Mouse (Mus musculus) G1E-ER4 (cell line): Measurements from ENCODE around the gene Sptan1. TPM values are rescaled to one million over a fixed set of nuclear protein-coding genes. Genes with fewer than 3 reads are reported as not detected.

Experiments
- GATA1 ChIP-seq: IDR thresholded peaks from one replicate; pipeline ENCODE4 v1.8.0; 2012; ENCODE audit warnings: low read length, inconsistent platforms
- polyA plus RNA-seq: library from polyadenylated mRNA; stranded (reverse); fragments of >175 nt; gene quantifications from 2 replicates; pipeline ENCODE4 v1.2.3, GENCODE M21; 2012

Sptan1 gene
- polyA plus RNA-seq, 1 experiment: 4.7 TPM

DNA sequence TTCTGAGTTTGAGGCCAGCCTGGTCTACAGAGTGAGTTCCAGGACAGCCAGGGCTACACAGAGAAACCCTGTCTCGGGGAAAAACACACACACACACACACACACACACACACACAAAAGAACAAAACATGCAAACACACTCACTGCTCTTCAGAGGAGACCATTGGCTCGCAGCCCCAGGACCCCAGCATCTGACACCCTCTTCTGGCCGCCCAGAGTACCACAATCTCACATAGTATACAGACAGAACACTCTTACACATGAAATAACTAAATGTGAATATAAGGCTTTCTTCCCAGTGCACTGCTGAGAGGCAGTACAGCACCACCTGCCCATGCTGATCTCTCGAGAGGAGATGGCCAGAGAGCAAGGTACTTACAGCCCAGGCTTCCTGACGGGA, 79.2 kb downstream of the Sptan1 start:
- TF ChIP-seq GATA1: no peak

DNA sequence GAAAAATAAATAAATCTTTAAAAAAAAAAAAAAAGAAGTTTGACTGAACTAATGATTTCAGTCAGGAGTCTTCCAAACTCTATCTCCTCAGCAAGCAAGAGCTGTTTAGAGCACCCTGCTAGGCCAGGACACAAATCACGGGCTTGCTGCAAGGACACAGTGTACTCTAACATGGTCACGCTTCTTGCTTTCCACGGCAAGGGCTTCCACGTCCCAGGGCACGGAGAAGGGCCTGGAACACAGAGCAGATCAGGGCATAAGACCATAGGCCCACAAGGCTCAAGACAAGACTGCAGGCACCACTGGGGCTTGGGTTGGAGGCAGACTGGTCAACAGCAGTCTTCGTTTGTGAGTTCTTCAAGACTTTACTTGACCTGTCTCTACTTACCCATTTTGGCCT, 81.8 kb downstream of the Sptan1 start:
- no peak for TF ChIP-seq GATA1

DNA sequence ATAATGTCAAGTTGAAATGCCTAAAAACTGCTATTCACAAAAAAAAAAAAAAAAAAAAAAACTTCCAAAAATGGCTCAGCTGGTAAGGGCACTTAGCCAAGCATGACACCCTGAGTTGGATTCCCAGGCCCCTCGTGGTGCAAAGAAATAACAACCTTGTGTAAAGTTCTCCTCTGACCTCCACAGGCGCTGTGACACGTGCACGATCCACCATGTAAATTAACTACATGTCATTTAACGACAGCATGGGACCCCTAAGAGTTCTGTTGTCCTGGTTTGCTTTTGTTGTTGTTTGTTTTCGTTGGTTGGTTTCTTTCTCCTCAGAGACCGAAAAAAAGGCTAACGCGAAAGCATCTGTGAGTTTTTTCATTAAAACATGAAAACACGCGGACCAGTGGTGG, 82.7 kb downstream of the Sptan1 start:
- no peak for TF ChIP-seq GATA1

DNA sequence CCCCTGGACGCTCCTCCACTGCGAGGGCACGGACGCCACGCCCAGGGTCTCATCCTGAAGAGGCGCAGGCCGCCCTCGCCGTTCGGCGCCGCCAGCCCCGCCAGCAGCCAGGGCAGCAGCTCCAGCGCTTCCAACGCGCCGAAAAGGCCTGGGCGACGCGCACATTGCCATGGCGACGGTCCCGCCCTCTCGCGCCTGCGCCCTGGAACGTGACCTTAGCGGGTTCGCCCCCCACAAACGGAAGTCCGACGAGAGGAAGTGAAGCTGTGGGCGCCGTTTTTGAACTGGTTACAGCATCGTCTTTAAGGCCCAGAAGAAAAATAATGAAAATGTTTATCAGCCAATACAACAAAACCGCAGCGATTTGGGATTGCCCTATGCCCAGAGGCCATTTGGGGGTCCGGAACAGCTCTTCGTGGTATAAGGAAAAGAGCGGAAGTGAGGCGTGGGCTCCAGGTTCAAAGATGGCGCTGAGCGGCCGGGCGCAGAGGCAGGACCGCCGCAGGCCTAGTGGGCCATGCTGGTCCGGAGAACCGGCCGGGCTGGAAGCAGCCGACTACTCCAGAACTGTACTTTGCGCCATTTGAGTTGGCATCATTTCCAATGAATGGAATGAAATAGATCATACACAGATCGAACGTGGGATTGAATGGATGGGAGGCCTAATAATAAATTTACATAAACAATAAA, 83.5 kb downstream of the Sptan1 start, which contains the start of gene Wdr34:
Wdr34 (minus strand) TSS at position 183 of the 690 bp plus-strand sequence.
- TF ChIP-seq GATA1: no peak

DNA sequence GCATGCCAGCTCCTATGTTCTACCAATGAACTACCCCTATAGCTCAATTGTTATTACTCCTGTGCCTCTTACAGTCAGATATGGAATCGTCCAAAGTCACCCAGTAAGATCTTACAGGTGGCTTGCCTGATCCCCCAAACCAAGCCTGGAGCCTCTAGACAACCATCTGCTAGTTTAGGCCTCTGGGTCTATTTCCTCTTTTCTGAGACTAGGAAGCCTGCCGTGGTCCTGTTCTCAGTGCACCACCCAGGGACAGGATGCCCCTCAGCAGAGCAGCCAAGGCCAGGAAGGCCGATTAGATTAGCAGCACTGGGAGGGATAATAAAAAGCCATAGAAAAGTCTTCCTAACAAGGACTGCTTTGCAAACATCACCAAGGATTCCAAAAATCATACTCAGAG, 84.5 kb downstream of the Sptan1 start:
- TF ChIP-seq GATA1: peak; percentile 28

DNA sequence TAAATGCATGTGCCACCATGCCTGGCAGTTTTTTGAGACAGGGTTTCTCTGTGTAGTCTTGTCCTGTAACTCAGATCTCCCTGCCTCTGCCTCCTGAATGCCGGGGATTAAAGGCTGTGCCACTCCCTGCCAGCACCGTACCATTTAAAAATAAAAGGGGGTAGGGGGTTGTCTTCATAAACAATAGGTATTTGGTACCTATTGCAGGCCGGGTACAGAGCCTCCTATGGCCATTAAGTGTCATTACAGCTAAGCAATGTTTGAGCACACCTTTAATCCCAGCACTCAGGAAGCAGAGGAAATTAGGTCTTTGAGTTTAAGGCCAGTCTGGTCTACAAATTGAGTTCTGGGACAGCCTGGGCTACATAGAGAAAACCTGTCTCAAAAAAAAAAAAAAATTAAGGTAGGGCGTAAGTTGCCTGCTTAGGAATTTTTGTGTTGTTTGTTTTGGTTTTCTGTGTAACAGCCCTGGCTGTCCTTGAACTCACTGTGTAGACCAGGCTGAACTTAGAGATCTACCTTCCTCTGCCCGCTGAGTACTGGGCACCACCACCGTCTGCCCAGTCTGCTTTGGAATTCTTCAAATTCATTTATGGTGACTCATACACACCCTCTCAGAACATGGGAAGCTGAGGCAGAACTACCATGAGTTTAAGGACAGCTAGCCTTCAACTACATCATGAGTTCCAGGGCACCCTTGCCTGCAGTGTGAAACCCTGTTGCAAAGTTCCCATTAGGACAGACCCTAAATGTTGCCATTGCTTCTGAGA, 86.8 kb downstream of the Sptan1 start:
- TF ChIP-seq GATA1: no peak

DNA sequence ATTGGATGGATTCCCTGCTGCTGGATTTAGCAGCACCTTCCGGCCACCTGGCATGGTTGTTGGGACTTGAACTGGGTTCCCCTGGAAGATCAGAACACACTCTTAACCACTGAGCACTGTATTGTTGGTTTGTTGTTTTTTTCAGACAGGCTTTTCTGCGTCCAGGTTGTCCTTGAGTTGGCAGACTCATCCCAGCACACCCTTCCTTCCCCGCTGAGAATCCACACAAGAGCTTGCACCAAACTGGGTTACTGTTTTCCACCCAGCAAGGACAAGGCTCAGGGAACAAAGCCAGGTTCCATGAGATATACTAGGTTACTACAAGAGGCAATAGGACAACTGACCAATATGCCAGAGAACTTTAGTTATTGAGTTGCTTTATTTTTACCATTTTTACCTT, 91.4 kb downstream of the Sptan1 start:
- no peak for TF ChIP-seq GATA1

DNA sequence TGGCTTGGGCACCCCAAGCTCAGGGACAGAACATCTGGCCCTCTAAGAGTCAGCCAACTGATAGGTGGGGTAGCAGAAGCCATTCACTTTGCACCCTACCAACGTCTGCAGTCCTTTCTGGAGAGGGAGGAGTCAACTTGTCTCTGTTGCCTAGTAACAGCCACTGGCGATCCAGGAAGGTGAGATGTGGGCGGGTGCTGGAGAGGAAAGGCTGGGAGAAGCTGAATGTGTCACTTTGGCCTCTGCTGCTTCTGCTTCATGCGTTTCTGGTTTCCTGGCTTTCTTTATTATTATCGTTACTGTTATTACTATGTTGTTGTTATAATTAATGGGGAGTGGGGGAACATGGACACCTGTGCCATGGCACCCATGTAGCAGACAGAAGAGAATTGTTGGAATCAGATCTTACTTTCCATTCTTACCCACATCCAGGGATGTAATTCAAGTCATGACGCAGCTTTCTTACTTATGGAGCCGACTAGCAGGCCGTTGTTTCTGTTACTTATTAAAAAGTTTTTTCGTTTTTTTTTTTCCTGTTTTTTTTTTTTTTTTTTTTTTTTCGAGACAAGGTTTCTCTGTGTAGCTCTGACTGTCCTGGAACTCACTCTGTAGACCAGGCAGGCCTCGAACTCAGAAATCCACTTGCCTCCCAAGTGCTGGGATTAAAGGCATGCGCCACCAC, 92.0 kb downstream of the Sptan1 start, which contains the start of gene Set:
Set (plus strand) TSS at position 156 of the 682 bp plus-strand sequence.
- TF ChIP-seq GATA1: no peak

DNA sequence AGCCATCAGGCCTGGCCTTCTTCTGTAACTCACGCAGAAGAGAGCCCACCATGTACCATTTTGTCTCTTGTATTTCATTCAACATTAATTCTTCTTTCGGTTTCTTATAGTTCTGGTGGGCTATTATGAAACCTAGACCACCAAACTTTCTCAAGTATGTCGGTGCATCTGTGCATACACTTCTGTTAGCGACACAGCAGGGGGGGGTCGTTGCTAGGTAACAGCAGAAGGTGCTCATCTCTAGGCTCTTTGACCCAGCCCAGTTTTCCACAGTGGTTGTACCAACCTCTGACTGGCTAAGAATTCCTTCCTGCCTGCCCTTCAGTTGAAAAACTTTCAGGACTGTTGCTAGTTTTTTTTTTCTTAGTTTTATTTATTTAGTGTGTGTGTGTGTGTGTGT, 93.1 kb downstream of the Sptan1 start:
- no peak for TF ChIP-seq GATA1

DNA sequence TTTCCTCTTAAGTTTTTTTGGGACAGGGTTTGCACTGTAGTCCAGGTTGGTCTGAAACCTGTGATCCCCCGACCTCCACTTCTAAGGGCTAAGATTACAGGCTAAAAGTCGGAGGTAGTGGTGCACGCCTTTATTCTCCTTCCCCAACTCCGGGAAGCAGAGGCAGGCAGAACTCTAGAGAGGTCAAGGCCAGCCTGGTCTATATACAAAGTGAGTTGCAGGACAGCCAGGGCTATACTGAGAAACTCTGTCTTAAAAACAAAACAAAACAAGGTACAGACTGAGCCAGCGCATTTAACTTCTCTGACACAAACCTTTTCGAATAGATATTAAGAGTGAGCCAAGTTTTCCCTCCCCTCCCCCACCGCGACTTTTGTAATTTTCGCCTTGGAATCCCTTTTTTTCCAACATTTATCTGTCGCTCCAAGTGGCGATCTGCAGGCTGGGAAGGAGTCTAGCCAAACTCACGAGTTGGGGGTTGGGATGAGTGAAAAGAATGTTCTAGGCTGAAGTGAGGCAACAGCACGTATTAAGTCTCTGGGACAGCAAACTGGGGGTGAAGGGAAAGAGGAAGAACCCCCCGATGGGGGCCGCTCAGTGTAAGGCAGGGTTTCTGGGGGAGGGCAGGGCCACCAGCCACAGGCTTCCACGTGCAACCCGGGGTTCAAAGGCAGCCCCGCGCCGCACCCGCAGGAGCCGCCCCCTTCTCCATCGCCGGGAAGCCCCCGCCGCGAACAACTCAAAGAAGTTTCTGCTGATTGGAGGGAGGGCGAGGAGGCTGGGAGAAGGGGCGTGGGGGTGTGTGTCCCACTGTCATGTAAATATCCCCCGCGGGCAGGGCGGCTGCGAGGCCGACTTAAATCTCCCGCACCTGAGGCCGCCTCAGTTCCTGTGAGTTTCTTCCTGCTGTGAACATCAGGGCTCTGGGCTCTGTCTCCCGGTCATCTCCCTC, 96.1 kb downstream of the Sptan1 start:
- TF ChIP-seq GATA1: no peak

DNA sequence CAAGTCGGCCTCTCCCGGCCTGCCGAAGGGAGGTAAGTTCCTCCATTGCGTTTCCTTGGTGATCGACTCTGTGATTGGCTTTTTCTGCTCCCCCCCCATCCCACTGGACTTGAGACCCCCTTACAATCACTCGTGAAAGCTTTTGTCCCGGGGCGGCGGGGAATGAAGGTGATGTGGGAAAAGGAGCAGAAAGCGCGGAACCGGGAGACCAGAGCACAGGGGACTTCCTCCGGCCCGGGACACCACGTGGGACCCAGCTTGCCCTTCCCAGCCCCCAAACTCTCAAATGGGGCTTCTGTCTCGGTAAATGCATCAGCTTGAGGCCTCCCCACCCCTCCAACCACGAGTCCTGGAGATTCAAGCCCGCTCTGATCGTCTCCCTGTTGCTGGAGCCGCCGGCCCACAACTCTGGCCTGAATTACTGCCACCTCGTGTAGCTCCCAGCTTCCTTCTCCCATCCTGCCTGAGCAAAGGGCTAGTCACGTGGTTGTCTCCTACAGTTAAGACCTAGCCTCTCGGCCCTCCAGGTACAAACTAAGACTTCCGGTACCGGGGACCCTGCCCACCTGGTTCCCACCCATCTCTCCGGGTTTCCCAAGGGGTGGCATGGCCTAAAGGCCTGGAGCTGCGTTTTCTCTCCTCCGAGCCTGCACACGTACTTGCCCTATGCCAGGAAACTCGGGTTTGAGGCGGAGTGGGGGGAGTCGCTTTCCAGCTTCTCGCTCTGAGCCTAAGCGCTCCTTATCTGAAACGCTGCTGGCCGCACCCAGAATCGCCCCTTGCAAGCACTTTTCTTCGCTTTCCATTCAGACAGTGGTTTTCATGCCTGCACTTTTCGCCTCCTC, 97.1 kb downstream of the Sptan1 start:
- TF ChIP-seq GATA1: no peak

DNA sequence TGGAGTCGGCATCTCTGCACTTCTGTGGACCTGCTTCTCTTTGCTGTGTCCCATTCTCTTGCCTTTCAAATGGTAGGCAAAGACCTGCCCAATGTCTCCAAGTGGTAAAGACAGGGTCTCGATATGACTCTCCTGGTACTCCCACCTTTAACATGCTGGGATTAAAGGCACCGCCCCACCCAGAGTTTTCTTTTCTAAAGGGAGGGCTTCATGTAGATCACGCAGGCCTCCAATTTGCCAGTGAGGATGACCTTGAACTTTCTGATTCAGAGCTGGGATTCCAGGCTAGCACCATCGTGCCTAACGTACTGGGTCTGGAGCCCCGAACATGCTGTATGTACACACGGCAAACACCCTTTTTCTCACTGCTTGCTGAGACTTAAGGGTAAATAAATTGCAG, 97.9 kb downstream of the Sptan1 start:
- no peak for TF ChIP-seq GATA1

DNA sequence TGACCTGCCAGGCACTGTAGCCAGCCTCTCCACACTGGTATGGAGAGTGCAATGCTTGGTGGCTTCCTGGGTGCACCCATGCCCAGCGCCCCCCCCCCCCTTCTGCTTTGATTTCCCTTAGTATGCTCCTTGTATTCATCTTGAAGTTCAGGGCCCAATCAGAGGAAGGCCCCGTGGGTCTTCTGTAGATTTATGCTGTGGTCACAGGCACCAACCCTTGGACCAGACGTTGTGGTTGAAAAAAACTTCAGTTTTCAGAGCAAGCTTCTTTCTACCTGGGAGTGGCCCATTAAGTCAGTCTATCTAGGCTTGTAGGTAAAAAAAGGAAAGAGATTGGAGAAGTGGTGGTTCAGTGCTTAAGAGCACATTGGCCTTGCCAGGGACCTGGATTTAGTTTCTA, 98.4 kb downstream of the Sptan1 start:
- no peak for TF ChIP-seq GATA1

DNA sequence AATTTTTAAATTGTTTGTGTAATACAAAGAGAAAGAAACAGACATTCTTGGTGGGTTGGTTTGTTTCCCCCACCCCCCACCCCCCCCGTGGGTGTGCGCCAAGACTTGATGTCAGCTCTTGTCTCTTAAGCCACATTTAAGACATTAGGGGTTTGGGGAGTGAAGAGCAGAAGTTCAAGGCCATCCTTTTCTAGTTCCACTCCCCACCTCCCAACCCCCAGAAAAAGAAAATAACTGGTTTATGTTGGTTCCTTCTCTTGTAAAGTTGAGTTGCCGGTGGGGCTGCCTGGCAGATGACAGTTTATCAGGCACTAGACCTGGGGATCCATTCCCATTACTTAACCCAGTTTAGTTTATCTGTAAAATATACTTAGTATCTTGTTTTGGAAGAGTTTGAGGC, 98.9 kb downstream of the Sptan1 start:
- no peak for TF ChIP-seq GATA1
